ENCODE assay signal across 19 mouse cellular contexts in genomic region chr1:154993927-154994856, GRCm38 (mm10).
DNase-seq lines count a peak whose midpoint lies in the region; ATAC-seq lines count a peak whose summit lies in the region.
"Had no signal": no experiment of that assay in that cellular context is flagged by ENCODE, and none has a peak within 500 bp of the region (broad histone marks: within the 10 kb centered on the region; RNA-seq: fewer than 3 reads in every experiment).

No protein-coding gene starts in this region.

- ATAC-seq in hindbrain, embryonic 11.5 days (ENCODE audit: low FRiP score): peak; percentile 56; the same call in 1 of the 2 replicates
- peak; percentile 57 for ATAC-seq in forebrain, embryonic 14.5 days
- peak; percentile 69; the same call in 1 of the 2 replicates for ATAC-seq in hindbrain, embryonic 14.5 days (ENCODE audit: low FRiP score)
- peak; percentile 54 for ATAC-seq in neural tube, embryonic 12.5 days (ENCODE audit: low FRiP score, low read depth)

- no peak overlapping the region for H3K4me3 ChIP-seq in hindbrain, embryonic 11.5 days (ENCODE audit: low read depth, low read length)
- no peak overlapping the region for H3K4me3 ChIP-seq in hindbrain, embryonic 10.5 days
- H3K4me3 ChIP-seq in forebrain, embryonic 14.5 days (ENCODE audit: low read depth, low read length): no peak overlapping the region
- H3K4me3 ChIP-seq in hindbrain, embryonic 14.5 days (replicated peaks; ENCODE audit: low read length): no peak overlapping the region
- H3K4me3 ChIP-seq in neural tube, embryonic 12.5 days: no peak overlapping the region
- H3K4me3 ChIP-seq: embryonic facial prominence, embryonic 15.5 days; midbrain, embryonic 12.5 days had no signal

- H3K4me1 ChIP-seq in hindbrain, embryonic 11.5 days (replicated peaks; ENCODE audit: control insufficient read depth, insufficient read depth, low read length): no peaks in the 10 kb centered on the region
- peaks cover 11% of the 10 kb centered on the region for H3K4me1 ChIP-seq in hindbrain, embryonic 10.5 days (replicated peaks)
- H3K4me1 ChIP-seq in forebrain, embryonic 14.5 days (ENCODE audit: control insufficient read depth, insufficient read depth, low read length): no peaks in the 10 kb centered on the region; the same call in 1 of the 2 replicates
- H3K4me1 ChIP-seq in hindbrain, embryonic 14.5 days (replicated peaks; ENCODE audit: control insufficient read depth, insufficient read depth, low read length): peaks cover 22% of the 10 kb centered on the region
- peaks cover 3% of the 10 kb centered on the region; the same call in 1 of the 2 replicates for H3K4me1 ChIP-seq in neural tube, embryonic 12.5 days

- WGBS in hindbrain, embryonic 11.5 days: 73% methylated on average over 21 of the region's 21 CpGs
- 77% methylated on average over 21 of the region's 21 CpGs for WGBS in hindbrain, embryonic 10.5 days
- 70% methylated on average over 21 of the region's 21 CpGs for WGBS in forebrain, embryonic 14.5 days
- WGBS in hindbrain, embryonic 14.5 days: 50% methylated on average over 21 of the region's 21 CpGs
- WGBS in neural tube, embryonic 12.5 days: 66% methylated on average over 21 of the region's 21 CpGs

- H3K9me3 ChIP-seq in hindbrain, embryonic 11.5 days (ENCODE audit: control insufficient read depth, low read length): no peaks in the 10 kb centered on the region
- H3K9me3 ChIP-seq in hindbrain, embryonic 10.5 days: no peaks in the 10 kb centered on the region
- H3K9me3 ChIP-seq in forebrain, embryonic 14.5 days (replicated peaks; ENCODE audit: control insufficient read depth, low read length): no peaks in the 10 kb centered on the region
- H3K9me3 ChIP-seq in hindbrain, embryonic 14.5 days (ENCODE audit: control insufficient read depth, low read length): no peaks in the 10 kb centered on the region
- no peaks in the 10 kb centered on the region for H3K9me3 ChIP-seq in neural tube, embryonic 12.5 days
- H3K9me3 ChIP-seq: embryonic facial prominence, embryonic 15.5 days; midbrain, embryonic 12.5 days had no signal

- DNase-seq in hindbrain, embryonic 11.5 days (ENCODE audit: low spot score): no peak
- DNase-seq in hindbrain, embryonic 10.5 days (ENCODE audit: low spot score): no peak
- peak; percentile 71 for DNase-seq in forebrain, embryonic 14.5 days (ENCODE audit: low spot score)
- DNase-seq in hindbrain, embryonic 14.5 days (ENCODE audit: low spot score): peak; percentile 63
- no peak for DNase-seq in frontal cortex, postnatal 36 days (ENCODE audit: low spot score in 2 of 2)
- no peak for DNase-seq in adrenal gland, postnatal 4 days (ENCODE audit: low spot score in 2 of 2)
- DNase-seq: adrenal gland, postnatal 14 days; B cell, adult 2 months; cerebellum, adult 8-10 months; heart, adult 11 months; kidney, adult 8-10 months; kidney, postnatal 36 days; left cerebral cortex, postnatal 4 days; lung, adult 2 months; lung, postnatal 36 days; thymus, adult 2 months had no signal

- no peak overlapping the region for H3K9ac ChIP-seq in hindbrain, embryonic 11.5 days (ENCODE audit: low read depth, low read length)
- no peak overlapping the region for H3K9ac ChIP-seq in forebrain, embryonic 14.5 days (ENCODE audit: low read length)
- no peak overlapping the region for H3K9ac ChIP-seq in hindbrain, embryonic 14.5 days
- H3K9ac ChIP-seq in neural tube, embryonic 12.5 days: no peak overlapping the region
- H3K9ac ChIP-seq: embryonic facial prominence, embryonic 15.5 days; midbrain, embryonic 12.5 days had no signal

- H3K27me3 ChIP-seq in hindbrain, embryonic 11.5 days (ENCODE audit: control insufficient read depth, insufficient read depth, low read length): no peaks in the 10 kb centered on the region
- no peaks in the 10 kb centered on the region for H3K27me3 ChIP-seq in hindbrain, embryonic 10.5 days (ENCODE audit: insufficient read depth, poor library complexity, severe bottlenecking)
- H3K27me3 ChIP-seq in forebrain, embryonic 14.5 days (replicated peaks; ENCODE audit: control insufficient read depth, insufficient read depth, low read length): no peaks in the 10 kb centered on the region
- H3K27me3 ChIP-seq in hindbrain, embryonic 14.5 days (ENCODE audit: control insufficient read depth, insufficient read depth, low read length): peaks cover 4% of the 10 kb centered on the region; the same call in 1 of the 2 replicates
- H3K27me3 ChIP-seq in neural tube, embryonic 12.5 days (replicated peaks): no peaks in the 10 kb centered on the region
- H3K27me3 ChIP-seq: embryonic facial prominence, embryonic 15.5 days; midbrain, embryonic 12.5 days had no signal

- H3K36me3 ChIP-seq in hindbrain, embryonic 11.5 days (ENCODE audit: control insufficient read depth, insufficient read depth, low read length): no peaks in the 10 kb centered on the region
- no peaks in the 10 kb centered on the region for H3K36me3 ChIP-seq in hindbrain, embryonic 10.5 days
- no peaks in the 10 kb centered on the region for H3K36me3 ChIP-seq in forebrain, embryonic 14.5 days (ENCODE audit: control insufficient read depth, insufficient read depth, low read length)
- H3K36me3 ChIP-seq in hindbrain, embryonic 14.5 days (replicated peaks; ENCODE audit: control insufficient read depth, insufficient read depth): no peaks in the 10 kb centered on the region
- H3K36me3 ChIP-seq in neural tube, embryonic 12.5 days: no peaks in the 10 kb centered on the region
- H3K36me3 ChIP-seq: embryonic facial prominence, embryonic 15.5 days; midbrain, embryonic 12.5 days had no signal

- H3K27ac ChIP-seq in hindbrain, embryonic 11.5 days (ENCODE audit: low read depth, low read length): no peak overlapping the region
- no peak overlapping the region for H3K27ac ChIP-seq in hindbrain, embryonic 10.5 days
- 0 out of 2 replicates have a peak overlapping the region, but pooled peaks have one; percentile 4 for H3K27ac ChIP-seq in forebrain, embryonic 14.5 days (ENCODE audit: low read depth, low read length)
- H3K27ac ChIP-seq in hindbrain, embryonic 14.5 days: 0 out of 2 replicates have a peak overlapping the region, but pooled peaks have one; percentile 44
- no peak overlapping the region for H3K27ac ChIP-seq in neural tube, embryonic 12.5 days
- H3K27ac ChIP-seq: embryonic facial prominence, embryonic 15.5 days; midbrain, embryonic 12.5 days had no signal

- H3K4me2 ChIP-seq in hindbrain, embryonic 11.5 days (replicated peaks; ENCODE audit: low read depth, low read length): no peak overlapping the region
- H3K4me2 ChIP-seq in forebrain, embryonic 14.5 days (ENCODE audit: low read length): no peak overlapping the region
- no peak overlapping the region for H3K4me2 ChIP-seq in hindbrain, embryonic 14.5 days (replicated peaks)
- H3K4me2 ChIP-seq in neural tube, embryonic 12.5 days (replicated peaks): no peak overlapping the region
- H3K4me2 ChIP-seq: embryonic facial prominence, embryonic 15.5 days; midbrain, embryonic 12.5 days had no signal

Comparison
In these comparisons a context has a peak if more than half of its experiments do, and no peak if none do; other contexts are left out.
1. DNase-seq: peak in forebrain, embryonic 14.5 days (single experiment) and hindbrain, embryonic 14.5 days (single experiment); none in hindbrain, embryonic 11.5 days (single experiment), hindbrain, embryonic 10.5 days (single experiment), frontal cortex, postnatal 36 days (0 of 2) and adrenal gland, postnatal 4 days (0 of 2).
2. H3K27ac ChIP-seq: peak in forebrain, embryonic 14.5 days (single experiment) and hindbrain, embryonic 14.5 days (single experiment); none in hindbrain, embryonic 11.5 days (single experiment), hindbrain, embryonic 10.5 days (single experiment) and neural tube, embryonic 12.5 days (single experiment).
3. Peak in every context shown above with its lines, with median percentiles within 50 percentile points of each other: ATAC-seq.